Mouse (Mus musculus): ENCODE results near the gene Lrtm1. TPM values are rescaled to one million over a fixed set of nuclear protein-coding genes. Genes with fewer than 3 reads are reported as not detected.

The Lrtm1 gene
- polyA plus RNA-seq, 1 experiment from 2014 or later = 0.79 TPM

GRCm38 (mm10) chr14:29040606-29041364, 22.8 kb downstream of the Lrtm1 start:
- no peak for ATAC-seq (ENCODE audit: insufficient number of reproducible peaks, insufficient read depth, low FRiP score, low TSS enrichment, low read depth)
- H3K27ac ChIP-seq = no peak overlapping the region

GRCm38 (mm10) chr14:29041498-29041897, 23.5 kb downstream of the Lrtm1 start:
- no peaks in the 10 kb centered on the region for H3K27me3 ChIP-seq
- H3K9me3 ChIP-seq = no peaks in the 10 kb centered on the region
- H3K9ac ChIP-seq = no peak overlapping the region
- 93% methylated on average over 1 of the region's 1 CpGs for WGBS
- no peak overlapping the region for H3K27ac ChIP-seq
- no peak overlapping the region for H3K4me2 ChIP-seq
- peaks cover 6% of the 10 kb centered on the region; the same call in 1 of the 2 replicates for H3K4me1 ChIP-seq
- no peak overlapping the region for H3K4me3 ChIP-seq
- no peak for ATAC-seq (ENCODE audit: insufficient number of reproducible peaks, insufficient read depth, low FRiP score, low TSS enrichment, low read depth)
- peaks cover 6% of the 10 kb centered on the region; the same call in 1 of the 2 replicates for H3K36me3 ChIP-seq

More at GRCm38 (mm10) chr14:29040606-29041364, 22.8 kb downstream of the Lrtm1 start:
- H3K36me3 ChIP-seq = peaks cover 6% of the 10 kb centered on the region; the same call in 1 of the 2 replicates
- H3K4me1 ChIP-seq = peaks cover 6% of the 10 kb centered on the region; the same call in 1 of the 2 replicates
- H3K9me3 ChIP-seq = no peaks in the 10 kb centered on the region
- no peak overlapping the region for H3K4me3 ChIP-seq
- H3K4me2 ChIP-seq = no peak overlapping the region
- 66% methylated on average over 9 of the region's 9 CpGs for WGBS
- H3K27me3 ChIP-seq = no peaks in the 10 kb centered on the region
- no peak overlapping the region for H3K9ac ChIP-seq

- H3K9ac ChIP-seq = no peak overlapping the region
- no peaks in the 10 kb centered on the region for H3K27me3 ChIP-seq
- no peaks in the 10 kb centered on the region for H3K9me3 ChIP-seq
- H3K27ac ChIP-seq = no peak overlapping the region
- no peak for ATAC-seq (ENCODE audit: insufficient number of reproducible peaks, insufficient read depth, low FRiP score, low TSS enrichment, low read depth)
- no peak overlapping the region for H3K4me2 ChIP-seq
- 83% methylated on average over 1 of the region's 1 CpGs for WGBS
- peaks cover 6% of the 10 kb centered on the region; the same call in 1 of the 2 replicates for H3K4me1 ChIP-seq
- H3K4me3 ChIP-seq = no peak overlapping the region
- H3K36me3 ChIP-seq = peaks cover 6% of the 10 kb centered on the region; the same call in 1 of the 2 replicates
Measured at GRCm38 (mm10) chr14:29042355-29042754, 24.3 kb downstream of the Lrtm1 start.

GRCm38 (mm10) chr14:29051951-29052835, 34.2 kb downstream of the Lrtm1 start:
- H3K4me2 ChIP-seq = no peak overlapping the region
- H3K27me3 ChIP-seq = no peaks in the 10 kb centered on the region
- H3K9ac ChIP-seq = no peak overlapping the region
- H3K27ac ChIP-seq = no peak overlapping the region
- 58% methylated on average over 16 of the region's 16 CpGs for WGBS
- no peak for ATAC-seq (ENCODE audit: insufficient number of reproducible peaks, insufficient read depth, low FRiP score, low TSS enrichment, low read depth)
- no peaks in the 10 kb centered on the region for H3K9me3 ChIP-seq
- H3K4me3 ChIP-seq = no peak overlapping the region
- no peaks in the 10 kb centered on the region for H3K36me3 ChIP-seq
- H3K4me1 ChIP-seq = peaks cover 17% of the 10 kb centered on the region; the same call in 1 of the 2 replicates

- Histone ChIP-seq H3K4me2 (no peak overlapping the region), H3K36me3 (peaks cover 6% of the 10 kb centered on the region; the same call in 1 of the 2 replicates), H3K4me3 (no peak overlapping the region), H3K4me1 (peaks cover 18% of the 10 kb centered on the region), H3K27me3 (no peaks in the 10 kb centered on the region), H3K9ac (no peak overlapping the region), H3K9me3 (no peaks in the 10 kb centered on the region), H3K27ac (peak overlapping the region; percentile 35)
- no peak for ATAC-seq (ENCODE audit: insufficient number of reproducible peaks, insufficient read depth, low FRiP score, low TSS enrichment, low read depth)
Measured at GRCm38 (mm10) chr14:29060679-29061078, 42.7 kb downstream of the Lrtm1 start.

- no peak for ATAC-seq (ENCODE audit: insufficient number of reproducible peaks, insufficient read depth, low FRiP score, low TSS enrichment, low read depth)
- Histone ChIP-seq H3K4me3 (no peak overlapping the region), H3K9ac (no peak overlapping the region), H3K4me2 (no peak overlapping the region), H3K4me1 (peaks cover 19% of the 10 kb centered on the region), H3K9me3 (no peaks in the 10 kb centered on the region), H3K27me3 (no peaks in the 10 kb centered on the region), H3K27ac (peak overlapping the region; percentile 35; the same call in 1 of the 2 replicates), H3K36me3 (peaks cover 6% of the 10 kb centered on the region; the same call in 1 of the 2 replicates)
- WGBS = 79% methylated on average over 1 of the region's 1 CpGs
Measured at GRCm38 (mm10) chr14:29061491-29061890, 43.5 kb downstream of the Lrtm1 start.

GRCm38 (mm10) chr14:29062676-29063075, 44.7 kb downstream of the Lrtm1 start:
- WGBS = 78% methylated on average over 2 of the region's 2 CpGs
- H3K27me3 ChIP-seq = no peaks in the 10 kb centered on the region
- H3K27ac ChIP-seq = no peak overlapping the region
- no peak overlapping the region for H3K4me3 ChIP-seq
- H3K9me3 ChIP-seq = no peaks in the 10 kb centered on the region
- peaks cover 6% of the 10 kb centered on the region; the same call in 1 of the 2 replicates for H3K36me3 ChIP-seq
- peaks cover 26% of the 10 kb centered on the region for H3K4me1 ChIP-seq
- ATAC-seq (ENCODE audit: insufficient number of reproducible peaks, insufficient read depth, low FRiP score, low TSS enrichment, low read depth) = no peak
- H3K9ac ChIP-seq = no peak overlapping the region
- H3K4me2 ChIP-seq = no peak overlapping the region

- Histone ChIP-seq H3K9me3 (no peaks in the 10 kb centered on the region; the same call in 1 of the 2 replicates), H3K9ac (no peak overlapping the region), H3K27me3 (no peaks in the 10 kb centered on the region), H3K36me3 (no peaks in the 10 kb centered on the region), H3K4me1 (peaks cover 34% of the 10 kb centered on the region), H3K4me2 (no peak overlapping the region), H3K27ac (peak overlapping the region; percentile 40; the same call in 1 of the 2 replicates), H3K4me3 (no peak overlapping the region)
- 57% methylated on average over 4 of the region's 4 CpGs for WGBS
- ATAC-seq (ENCODE audit: insufficient number of reproducible peaks, insufficient read depth, low FRiP score, low TSS enrichment, low read depth) = no peak
Measured at GRCm38 (mm10) chr14:29073747-29074146, 55.7 kb downstream of the Lrtm1 start.

- H3K4me3 ChIP-seq = no peak overlapping the region
- no peak overlapping the region for H3K9ac ChIP-seq
- ATAC-seq (ENCODE audit: insufficient number of reproducible peaks, insufficient read depth, low FRiP score, low TSS enrichment, low read depth) = no peak
- H3K36me3 ChIP-seq = no peaks in the 10 kb centered on the region
- H3K27me3 ChIP-seq = no peaks in the 10 kb centered on the region
- no peak overlapping the region for H3K4me2 ChIP-seq
- H3K4me1 ChIP-seq = peaks cover 37% of the 10 kb centered on the region
- H3K9me3 ChIP-seq = no peaks in the 10 kb centered on the region
- WGBS = 31% methylated on average over 3 of the region's 3 CpGs
- H3K27ac ChIP-seq = peak overlapping the region; percentile 68
Measured at GRCm38 (mm10) chr14:29077418-29077817, 59.4 kb downstream of the Lrtm1 start.

GRCm38 (mm10) chr14:29080228-29080627, 62.2 kb downstream of the Lrtm1 start:
- no peak for ATAC-seq (ENCODE audit: insufficient number of reproducible peaks, insufficient read depth, low FRiP score, low TSS enrichment, low read depth)

GRCm38 (mm10) chr14:29080630-29081029, 62.6 kb downstream of the Lrtm1 start:
- Histone ChIP-seq H3K4me3 (no peak overlapping the region), H3K27ac (no peak overlapping the region), H3K4me1 (peaks cover 17% of the 10 kb centered on the region), H3K4me2 (no peak overlapping the region), H3K27me3 (no peaks in the 10 kb centered on the region), H3K36me3 (no peaks in the 10 kb centered on the region), H3K9ac (no peak overlapping the region), H3K9me3 (no peaks in the 10 kb centered on the region)
- no peak for ATAC-seq (ENCODE audit: insufficient number of reproducible peaks, insufficient read depth, low FRiP score, low TSS enrichment, low read depth)
- 71% methylated on average over 4 of the region's 4 CpGs for WGBS

More at GRCm38 (mm10) chr14:29080228-29080627, 62.2 kb downstream of the Lrtm1 start:
- H3K27me3 ChIP-seq = no peaks in the 10 kb centered on the region
- H3K36me3 ChIP-seq = no peaks in the 10 kb centered on the region
- no peaks in the 10 kb centered on the region for H3K9me3 ChIP-seq
- peaks cover 17% of the 10 kb centered on the region for H3K4me1 ChIP-seq
- H3K27ac ChIP-seq = no peak overlapping the region
- no peak overlapping the region for H3K9ac ChIP-seq
- H3K4me2 ChIP-seq = no peak overlapping the region
- 71% methylated on average over 4 of the region's 4 CpGs for WGBS
- no peak overlapping the region for H3K4me3 ChIP-seq
